In the genomic region with DNA sequence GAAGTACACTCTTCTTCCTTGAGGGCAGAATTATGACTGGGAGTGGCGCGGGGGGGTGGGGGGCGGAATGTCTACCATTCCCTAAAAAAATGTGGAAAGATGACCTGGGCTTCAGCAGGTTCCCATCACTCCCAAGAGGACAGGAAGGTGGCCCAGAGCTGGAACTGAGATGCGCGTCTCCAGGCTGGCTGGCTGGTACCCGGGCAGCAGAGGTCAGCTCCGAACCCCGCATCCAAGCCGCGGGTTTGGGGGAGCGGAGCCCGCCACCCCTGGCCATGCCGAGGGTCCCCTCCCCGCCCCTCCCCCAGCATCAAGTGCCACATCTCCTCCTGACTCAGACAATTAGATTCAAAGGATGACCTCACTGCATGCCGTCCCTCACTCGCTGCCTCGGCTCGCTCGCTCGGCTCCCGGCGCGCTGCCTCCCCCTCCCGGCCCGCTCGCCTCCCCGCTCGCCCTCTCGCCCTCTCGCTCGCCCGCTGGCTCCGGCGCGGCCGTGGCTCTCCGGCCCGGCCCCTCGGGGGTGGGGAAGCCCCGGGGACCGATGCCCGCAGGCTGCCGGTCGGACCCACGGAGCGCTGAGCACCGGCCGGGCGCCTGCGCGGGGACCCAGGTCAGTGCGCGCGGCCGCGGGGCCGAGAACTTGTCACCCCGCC, we compare ENCODE assay signal across 20 mouse cellular contexts. TPM values are rescaled to one million over a fixed set of nuclear protein-coding genes. Genes with fewer than 3 reads are reported as not detected.
DNase-seq lines count a peak whose midpoint lies in the region; ATAC-seq and TF ChIP-seq lines count a peak whose summit lies in the region.
"Not testable (repeated sequence)": the region's sequence is repeated elsewhere in the genome, so short reads cannot be mapped to it uniquely, and the experiment has no call there.
"Had no signal": no experiment of that assay in that cellular context is flagged by ENCODE, and none has a peak within 500 bp of the region (broad histone marks: within the 10 kb centered on the region; RNA-seq: fewer than 3 reads in every experiment).

No protein-coding gene starts in this region.

- not testable (repeated sequence) for TF ChIP-seq CTCF in hindbrain, postnatal 0 days (IDR thresholded peaks at IDR 0.05; ENCODE audit: low read depth)

- not testable (repeated sequence) for H3K9me3 ChIP-seq in embryonic facial prominence, embryonic 14.5 days (ENCODE audit: control insufficient read depth, low read length); forebrain, embryonic 15.5 days; hindbrain, embryonic 12.5 days (replicated peaks); hindbrain, postnatal 0 days (ENCODE audit: low read length); lung, embryonic 15.5 days; midbrain, embryonic 14.5 days (ENCODE audit: control insufficient read depth, low read length); neural tube, embryonic 13.5 days

- not testable (repeated sequence) for H3K4me2 ChIP-seq in embryonic facial prominence, embryonic 14.5 days (ENCODE audit: low read depth, low read length); forebrain, embryonic 15.5 days (replicated peaks); hindbrain, embryonic 12.5 days (replicated peaks); hindbrain, postnatal 0 days (ENCODE audit: low read depth, low read length); lung, embryonic 15.5 days; midbrain, embryonic 14.5 days (ENCODE audit: low read length); neural tube, embryonic 13.5 days

- ATAC-seq in embryonic facial prominence, embryonic 14.5 days (ENCODE audit: low read depth): peak; percentile 57; the same call in 1 of the 2 replicates
- ATAC-seq in forebrain, embryonic 15.5 days (replicated peaks): peak; percentile 75
- peak; percentile 72 for ATAC-seq in hindbrain, embryonic 12.5 days (ENCODE audit: low FRiP score)
- ATAC-seq in hindbrain, postnatal 0 days: peak; percentile 40
- ATAC-seq in lung, embryonic 15.5 days (ENCODE audit: borderline replicate concordance, extremely low read depth, low FRiP score, low TSS enrichment): peak; percentile 19; the same call in 1 of the 2 replicates
- peak; percentile 53 for ATAC-seq in midbrain, embryonic 14.5 days (ENCODE audit: low FRiP score, low TSS enrichment)
- peak; percentile 57; the same call in 1 of the 2 replicates for ATAC-seq in neural tube, embryonic 13.5 days (ENCODE audit: low read depth)

- no CpG with 5 or more reads among the region's 58 CpGs for WGBS in embryonic facial prominence, embryonic 14.5 days
- no CpG with 5 or more reads among the region's 58 CpGs for WGBS in forebrain, embryonic 15.5 days
- WGBS in hindbrain, embryonic 12.5 days: no CpG with 5 or more reads among the region's 58 CpGs
- WGBS in hindbrain, postnatal 0 days: no CpG with 5 or more reads among the region's 58 CpGs
- WGBS in lung, embryonic 15.5 days: no CpG with 5 or more reads among the region's 58 CpGs
- no CpG with 5 or more reads among the region's 58 CpGs for WGBS in midbrain, embryonic 14.5 days
- WGBS in neural tube, embryonic 13.5 days: no CpG with 5 or more reads among the region's 58 CpGs

- not testable (repeated sequence) for H3K36me3 ChIP-seq in embryonic facial prominence, embryonic 14.5 days (ENCODE audit: control insufficient read depth, insufficient read depth, low read length); forebrain, embryonic 15.5 days; hindbrain, embryonic 12.5 days; hindbrain, postnatal 0 days (ENCODE audit: insufficient read depth, low read length); lung, embryonic 15.5 days; midbrain, embryonic 14.5 days (ENCODE audit: control insufficient read depth, insufficient read depth, low read length); neural tube, embryonic 13.5 days

- not testable (repeated sequence) for H3K4me3 ChIP-seq in embryonic facial prominence, embryonic 14.5 days (ENCODE audit: low read depth, low read length); forebrain, embryonic 15.5 days; hindbrain, embryonic 12.5 days; hindbrain, postnatal 0 days (ENCODE audit: low read length); lung, embryonic 15.5 days; midbrain, embryonic 14.5 days (replicated peaks; ENCODE audit: low read depth, low read length); neural tube, embryonic 13.5 days

- H3K27ac ChIP-seq in embryonic facial prominence, embryonic 14.5 days (replicated peaks; ENCODE audit: low read depth, low read length); forebrain, embryonic 15.5 days (replicated peaks); hindbrain, embryonic 12.5 days; hindbrain, postnatal 0 days; lung, embryonic 15.5 days; midbrain, embryonic 14.5 days (replicated peaks; ENCODE audit: low read depth, low read length); neural tube, embryonic 13.5 days (replicated peaks): not testable (repeated sequence)

- H3K4me1 ChIP-seq in embryonic facial prominence, embryonic 14.5 days (ENCODE audit: control insufficient read depth, insufficient read depth, low read length); forebrain, embryonic 15.5 days; hindbrain, embryonic 12.5 days; hindbrain, postnatal 0 days (ENCODE audit: insufficient read depth, low read length); lung, embryonic 15.5 days; midbrain, embryonic 14.5 days (ENCODE audit: control insufficient read depth, insufficient read depth, low read length); neural tube, embryonic 13.5 days (replicated peaks): not testable (repeated sequence)

- DNase-seq in embryonic facial prominence, embryonic 14.5 days (ENCODE audit: low spot score); hindbrain, postnatal 0 days (ENCODE audit: low spot score); midbrain, embryonic 14.5 days: not testable (repeated sequence)

- H3K9ac ChIP-seq in embryonic facial prominence, embryonic 14.5 days (ENCODE audit: low read depth, low read length); forebrain, embryonic 15.5 days (replicated peaks); hindbrain, embryonic 12.5 days; hindbrain, postnatal 0 days (replicated peaks; ENCODE audit: low read length); lung, embryonic 15.5 days; midbrain, embryonic 14.5 days (replicated peaks; ENCODE audit: low read length); neural tube, embryonic 13.5 days: not testable (repeated sequence)

- not testable (repeated sequence) for H3K27me3 ChIP-seq in embryonic facial prominence, embryonic 14.5 days (replicated peaks; ENCODE audit: control insufficient read depth, insufficient read depth, low read length); forebrain, embryonic 15.5 days; hindbrain, embryonic 12.5 days; hindbrain, postnatal 0 days (ENCODE audit: insufficient read depth, low read length); lung, embryonic 15.5 days; midbrain, embryonic 14.5 days (ENCODE audit: control insufficient read depth, insufficient read depth, low read length); neural tube, embryonic 13.5 days

RNA-seq across cellular contexts. Expression of a gene that starts 16.0 kb away (rescaled TPM):
- 0.51 and 0.80 TPM in 2 replicates for polyA plus RNA-seq in embryonic facial prominence, embryonic 14.5 days (2014; fragmentation: Nextera tagmentation; extraction: Ambion mirVana)
- not detected in 2 replicates for polyA plus RNA-seq in forebrain, embryonic 15.5 days (2015; fragmentation: Nextera tagmentation; extraction: Ambion mirVana)
- not detected in 2 replicates for polyA plus RNA-seq in hindbrain, embryonic 12.5 days (2016; fragmentation: Nextera tagmentation; extraction: Ambion mirVana)
- total RNA-seq in hindbrain, postnatal 0 days (2014; rRNA removed): 1.4 TPM in 1 of 2 replicates, not detected in the other
- 0.98 TPM in 1 of 2 replicates, not detected in the other for polyA plus RNA-seq in hindbrain, postnatal 0 days (2015; fragmentation: Nextera tagmentation; extraction: Ambion mirVana)
- 0.54 TPM in 1 of 2 replicates, not detected in the other for polyA plus RNA-seq in lung, embryonic 15.5 days (2015; fragmentation: Nextera tagmentation; extraction: Ambion mirVana)
- polyA plus RNA-seq in midbrain, embryonic 14.5 days (2014; fragmentation: Nextera tagmentation; extraction: Ambion mirVana): 0.30 TPM in 1 of 2 replicates, not detected in the other
- polyA plus RNA-seq in neural tube, embryonic 13.5 days (2015; fragmentation: Nextera tagmentation; extraction: Ambion mirVana): not detected in 2 replicates
- total RNA-seq: heart, postnatal 36 days; liver, adult 2 months had no signal
- polyA plus RNA-seq: G1E; heart, embryonic 10.5 days; intestine, postnatal 0 days; limb, embryonic 12.5 days; liver, embryonic 15.5 days had no signal

RNA-seq across cellular contexts. Expression of a gene that starts 31.2 kb away (rescaled TPM):
- 0.40 TPM in 1 of 2 replicates, not detected in the other for polyA plus RNA-seq in embryonic facial prominence, embryonic 14.5 days (2014; fragmentation: Nextera tagmentation; extraction: Ambion mirVana)
- polyA plus RNA-seq in forebrain, embryonic 15.5 days (2015; fragmentation: Nextera tagmentation; extraction: Ambion mirVana): 0.89 and 1.8 TPM in 2 replicates
- not detected in 2 replicates for polyA plus RNA-seq in hindbrain, embryonic 12.5 days (2016; fragmentation: Nextera tagmentation; extraction: Ambion mirVana)
- 1.4 TPM in 1 of 2 replicates, not detected in the other for total RNA-seq in hindbrain, postnatal 0 days (2014; rRNA removed)
- polyA plus RNA-seq in hindbrain, postnatal 0 days (2015; fragmentation: Nextera tagmentation; extraction: Ambion mirVana): 5.3 and 8.4 TPM in 2 replicates
- not detected in 2 replicates for polyA plus RNA-seq in lung, embryonic 15.5 days (2015; fragmentation: Nextera tagmentation; extraction: Ambion mirVana)
- polyA plus RNA-seq in midbrain, embryonic 14.5 days (2014; fragmentation: Nextera tagmentation; extraction: Ambion mirVana): 2.0 and 4.3 TPM in 2 replicates
- 0.92 TPM in 1 of 2 replicates, not detected in the other for polyA plus RNA-seq in neural tube, embryonic 13.5 days (2015; fragmentation: Nextera tagmentation; extraction: Ambion mirVana)
- total RNA-seq: G1E; heart, postnatal 36 days; liver, adult 2 months had no signal
- polyA plus RNA-seq: embryonic facial prominence, embryonic 10.5 days; G1E; heart, embryonic 16.5 days; intestine, postnatal 0 days; limb, embryonic 12.5 days; liver, adult 2 months; liver, embryonic 15.5 days; lung, postnatal 0 days; spleen, adult 2 months had no signal

RNA-seq across cellular contexts. Expression of a gene that starts 56.0 kb away (rescaled TPM):
- not detected in 2 replicates for polyA plus RNA-seq in embryonic facial prominence, embryonic 14.5 days (2014; fragmentation: Nextera tagmentation; extraction: Ambion mirVana)
- not detected in 2 replicates for polyA plus RNA-seq in forebrain, embryonic 15.5 days (2015; fragmentation: Nextera tagmentation; extraction: Ambion mirVana)
- polyA plus RNA-seq in hindbrain, embryonic 12.5 days (2016; fragmentation: Nextera tagmentation; extraction: Ambion mirVana): not detected in 2 replicates
- not detected in 2 replicates for total RNA-seq in hindbrain, postnatal 0 days (2014; rRNA removed)
- polyA plus RNA-seq in hindbrain, postnatal 0 days (2015; fragmentation: Nextera tagmentation; extraction: Ambion mirVana): not detected in 2 replicates
- not detected in 2 replicates for polyA plus RNA-seq in lung, embryonic 15.5 days (2015; fragmentation: Nextera tagmentation; extraction: Ambion mirVana)
- polyA plus RNA-seq in midbrain, embryonic 14.5 days (2014; fragmentation: Nextera tagmentation; extraction: Ambion mirVana): not detected in 2 replicates
- not detected in 2 replicates for polyA plus RNA-seq in neural tube, embryonic 13.5 days (2015; fragmentation: Nextera tagmentation; extraction: Ambion mirVana)
- total RNA-seq: G1E; liver, adult 2 months had no signal
- polyA plus RNA-seq: embryonic facial prominence, embryonic 10.5 days; frontal cortex, adult 2 months; G1E; heart, embryonic 10.5 days; heart, embryonic 16.5 days; intestine, postnatal 0 days; limb, embryonic 12.5 days; liver, adult 2 months; liver, embryonic 15.5 days; lung, postnatal 0 days; spleen, adult 2 months; thymus, adult 2 months had no signal

Comparison
In these comparisons a context has a peak if more than half of its experiments do, and no peak if none do; other contexts are left out.
1. ATAC-seq: peak in every context shown above with its lines; median percentile 75 in forebrain, embryonic 15.5 days; 72 in hindbrain, embryonic 12.5 days; 57 in embryonic facial prominence, embryonic 14.5 days; 57 in neural tube, embryonic 13.5 days; 53 in midbrain, embryonic 14.5 days; 40 in hindbrain, postnatal 0 days; 19 in lung, embryonic 15.5 days.